Mouse (Mus musculus) heart, postnatal 14 days (tissue): Measurements from ENCODE around the gene Rhebl1. TPM values are rescaled to one million over a fixed set of nuclear protein-coding genes. Genes with fewer than 3 reads are reported as not detected.
A peak's percentile ranks its signal among the peaks of the same experiment; 100 is the strongest.
"Not testable (repeated sequence)": the region's sequence is repeated elsewhere in the genome, so short reads cannot be mapped to it uniquely, and the experiment has no call there.

Source experiments
- DNase-seq, 2 experiments: peaks; one replicate each; pipeline ENCODE4 v3.0.0; 2021 to 2022
- intact Hi-C: fragments of 180-260 bp; cut with DNase I; formaldehyde crosslinking; loops from one replicate; pipeline ENCODE4 v1.15.1; 2025
- long read RNA-seq, 2 experiments: library from polyadenylated mRNA; stranded (forward); transcript quantifications; one replicate each; pipeline ENCODE4 v2.0.0; 2021
- total RNA-seq, 2 experiments: library from RNA; stranded (reverse); gene quantifications; 2 replicates each; pipeline ENCODE4 v1.2.3; 2021

The Rhebl1 gene
- 1 to 10 TPM; 1.6 to 2.0 TPM for total RNA-seq
- long read RNA-seq, experiment 1, transcript Rhebl1-201 (8 exons, 1,261 nt): major isoform, 5 of 9 reads
- long read RNA-seq, experiment 1, partial matches to known transcripts: 3 of 9 reads
- long read RNA-seq, experiment 1, other reads (novel, unspliced or antisense): 1 of 9 reads
- long read RNA-seq, experiment 2, partial matches to known transcripts: 1 of 1 reads
- long read RNA-seq, experiment 2, other reads (novel, unspliced or antisense): 0 of 1 reads

DNA sequence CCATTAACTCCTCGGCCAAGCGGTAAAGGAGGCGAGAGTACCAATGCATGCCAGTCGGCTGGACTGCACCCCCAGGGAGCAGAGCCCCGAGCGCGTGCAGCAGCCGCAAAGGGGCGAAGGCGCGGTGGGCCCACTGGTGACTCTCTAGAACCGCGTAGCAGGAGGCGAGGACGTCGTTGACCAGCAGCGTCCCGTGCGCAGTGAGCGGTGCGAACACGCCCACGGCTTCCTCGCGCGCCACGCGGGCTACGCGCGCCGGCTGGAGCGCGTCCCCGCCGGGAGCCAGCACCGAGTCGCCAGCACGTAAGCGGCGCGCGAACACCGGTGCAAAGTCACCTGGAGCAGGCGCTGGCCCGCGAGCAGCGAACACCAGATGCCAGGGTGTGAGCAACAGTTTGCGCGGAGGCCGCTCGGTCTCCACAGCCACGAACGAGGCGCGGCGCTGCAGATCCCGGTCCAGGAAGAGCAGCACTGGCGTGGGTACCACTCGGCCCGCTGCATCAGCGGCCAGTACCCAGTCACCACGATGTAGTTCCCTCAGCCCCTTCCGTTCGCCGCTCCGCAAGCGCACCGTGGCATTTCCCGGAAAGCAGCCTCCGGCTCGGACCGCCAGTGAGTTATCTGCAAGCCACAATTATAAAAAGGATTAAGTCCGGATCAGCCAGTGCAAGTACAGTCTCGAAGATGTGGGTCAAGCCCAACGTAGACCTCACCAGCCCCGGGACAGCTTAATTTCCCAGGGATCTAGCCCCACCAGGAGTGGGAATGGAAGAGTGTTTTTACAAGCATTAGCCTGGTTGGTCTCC, at the start of gene Rhebl1:
Rhebl1 (minus strand) TSS at position 601 of the 806 bp plus-strand sequence.
- intact Hi-C loops: no loop called here
- DNase-seq: peak; percentile 48 to 55

DNA sequence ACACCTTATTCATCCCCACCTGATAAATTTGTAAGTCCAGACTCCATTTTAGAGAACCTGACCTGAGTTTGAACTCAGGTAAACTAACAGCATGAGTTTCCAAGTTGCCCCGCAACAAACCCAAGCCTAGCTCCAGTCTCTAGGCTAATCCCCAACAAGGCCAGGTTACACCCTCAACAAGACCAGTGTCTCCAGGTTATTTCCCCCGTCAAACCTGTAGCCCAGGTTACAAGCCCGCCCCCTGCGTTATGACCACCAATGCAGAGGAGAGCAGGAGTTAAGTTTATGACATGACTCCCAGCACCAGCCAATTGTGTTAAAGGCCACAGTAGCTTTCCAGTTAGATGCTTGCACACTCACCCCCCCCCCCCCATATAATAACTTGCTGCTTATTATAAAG, 48.8 kb upstream of the Rhebl1 start:
- DNase-seq: no peak
- intact Hi-C loops: no loop called here

DNA sequence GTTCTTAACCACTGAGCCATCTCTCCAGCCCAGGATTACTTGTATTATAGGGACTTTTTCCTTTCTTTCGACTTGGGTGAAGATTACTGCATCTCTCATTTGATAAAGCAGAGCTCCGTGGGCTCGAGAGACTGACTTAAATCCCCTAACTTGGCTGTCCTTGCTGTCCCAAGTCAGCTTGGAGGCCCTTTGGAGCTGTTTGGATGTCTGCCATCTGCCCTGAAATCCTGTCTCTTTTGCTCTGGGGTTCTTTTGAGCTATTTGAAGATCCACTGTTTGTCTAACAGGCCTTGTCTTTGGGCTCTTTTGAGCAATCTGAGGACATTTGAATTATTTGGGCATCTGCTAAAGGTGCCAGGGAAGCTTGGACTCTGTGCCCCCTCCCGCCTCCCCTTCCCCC, 47.7 kb upstream of the Rhebl1 start:
- DNase-seq: no peak
- intact Hi-C loops: no loop called here

DNA sequence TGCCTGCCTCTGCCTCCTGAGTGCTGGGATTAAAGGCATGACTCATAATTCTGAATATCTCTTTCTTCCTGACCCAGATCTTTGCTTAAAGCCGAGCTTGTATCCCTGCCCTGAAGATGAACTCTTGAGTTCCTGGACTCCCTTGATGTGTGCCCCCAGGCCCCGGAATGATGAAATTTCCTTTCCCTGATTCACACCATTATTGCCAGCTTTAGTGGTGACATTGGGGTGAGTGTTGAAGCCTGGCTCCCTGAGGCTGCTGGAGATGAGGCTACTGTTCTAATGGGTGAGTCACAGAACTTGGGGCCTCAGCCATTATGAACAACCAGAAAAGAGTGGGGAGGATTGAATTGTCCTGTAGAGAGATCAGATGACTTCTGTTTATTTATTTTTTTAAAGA, 47.2 kb upstream of the Rhebl1 start:
- intact Hi-C loops: no loop called here
- DNase-seq: no peak

DNA sequence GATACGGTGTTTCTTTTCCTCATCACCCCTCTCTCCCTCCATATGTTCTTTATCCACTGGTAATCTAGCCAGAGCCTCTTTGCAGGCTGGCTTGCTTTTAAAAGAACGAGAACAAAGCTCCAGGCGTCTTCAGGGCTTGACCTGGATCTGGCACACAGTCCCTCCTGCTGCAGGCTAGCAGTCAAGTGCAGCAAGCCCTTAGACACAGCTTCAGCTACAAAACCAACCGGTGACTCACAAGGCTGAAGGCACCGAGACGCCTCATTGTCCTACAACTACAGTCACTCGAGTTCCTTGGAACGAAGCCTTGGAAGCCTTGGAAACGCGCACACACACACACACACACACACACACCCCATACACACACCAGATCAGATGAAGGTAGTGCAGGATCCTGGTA, 46.5 kb upstream of the Rhebl1 start:
- intact Hi-C loops: no loop called here

DNA sequence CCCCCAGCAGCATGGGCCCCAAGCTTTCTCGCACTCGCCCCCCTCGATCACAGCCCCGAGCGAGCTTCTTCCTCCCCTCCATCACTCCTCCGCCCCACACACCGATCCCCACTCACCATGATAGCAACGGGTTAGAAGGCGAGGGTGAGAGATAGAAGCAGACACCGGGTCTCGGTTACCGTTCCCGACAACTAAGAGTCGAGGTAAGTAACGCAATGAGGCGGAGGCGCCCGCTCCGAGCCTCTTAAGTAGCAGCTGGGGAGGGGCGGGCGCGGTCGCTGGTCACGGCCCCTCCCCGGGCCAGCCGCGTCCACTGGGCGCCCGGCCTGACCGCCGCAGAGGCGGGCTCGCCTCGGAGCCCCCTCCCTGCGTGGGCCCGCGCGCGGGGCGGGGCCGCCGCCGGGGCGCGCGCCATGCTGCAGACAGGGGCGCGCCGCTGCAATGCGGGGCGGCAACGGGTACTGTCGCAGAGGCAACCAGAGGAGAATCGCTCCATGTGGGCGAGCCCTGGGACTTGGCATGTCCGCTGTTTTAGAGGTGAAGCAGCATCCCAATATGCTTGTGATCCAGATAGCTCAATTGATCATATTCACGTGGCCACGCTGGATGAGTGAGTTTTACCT, 40.0 kb upstream of the Rhebl1 start, which contains the start of gene Tuba1b:
Tuba1b (minus strand) TSS at position 349 of the 623 bp plus-strand sequence.
- DNase-seq: peak; percentile 95 to 96
- intact Hi-C loops: loop anchor here (1.0 to 2.0 kb wide), 2 partner anchors 19 to 58 kb away; partner anchors contain the start of genes Gm49450 and Tuba1a

More for the DNA sequence above, 46.5 kb upstream of the Rhebl1 start:
- no peak for DNase-seq

DNA sequence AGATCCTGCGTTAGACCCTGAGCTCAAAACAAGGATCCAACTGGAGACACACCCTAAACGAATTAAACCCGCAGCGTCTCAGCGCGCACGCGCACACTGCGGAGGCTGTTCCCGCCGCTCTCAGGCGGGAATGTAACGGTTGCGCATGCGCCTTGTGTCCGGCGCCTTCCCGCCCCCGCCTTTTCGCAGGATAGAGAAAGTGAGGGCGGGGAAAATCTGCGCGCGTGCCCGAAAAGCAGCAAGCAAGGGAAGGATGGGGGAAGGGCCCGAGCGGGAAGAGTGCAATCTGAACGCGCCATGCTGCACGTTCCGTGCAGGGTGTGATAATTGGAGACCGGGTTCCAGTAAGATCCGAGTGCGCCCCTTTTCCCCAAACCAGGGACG, 39.5 kb upstream of the Rhebl1 start:
- peak; percentile 96 for DNase-seq
- intact Hi-C loops: loop anchor here (1.0 to 2.0 kb wide), 2 partner anchors 19 to 59 kb away; partner anchors contain the start of genes Gm49450 and Tuba1a

DNA sequence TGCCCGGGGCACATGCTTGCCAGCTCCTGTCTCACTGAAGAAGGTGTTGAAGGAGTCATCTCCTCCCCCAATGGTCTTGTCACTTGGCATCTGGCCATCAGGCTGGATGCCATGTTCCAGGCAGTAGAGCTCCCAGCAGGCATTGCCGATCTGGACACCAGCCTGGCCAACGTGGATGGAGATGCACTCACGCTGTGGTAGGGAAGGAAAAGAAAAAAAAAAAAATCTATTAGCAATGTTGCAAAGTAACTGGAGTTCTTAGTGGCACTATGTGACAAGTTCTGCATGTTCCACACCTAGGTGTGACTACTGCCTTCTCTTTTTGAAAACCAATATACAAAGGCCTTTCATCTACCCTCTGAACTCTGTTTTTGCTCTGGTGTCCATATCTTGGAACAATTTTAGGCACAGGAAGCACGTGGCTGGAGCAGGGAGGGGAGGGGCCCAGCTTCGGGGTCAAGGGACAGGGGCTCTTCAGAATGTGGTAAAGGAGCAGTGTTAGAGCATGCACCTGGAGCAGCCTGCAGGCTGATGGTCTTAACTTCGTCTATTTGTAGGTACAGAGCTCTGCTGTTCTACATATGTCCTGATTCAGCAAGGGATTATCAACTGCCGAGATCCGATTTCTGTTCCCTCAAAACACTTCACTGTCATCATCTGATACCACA, 38.8 kb upstream of the Rhebl1 start:
- intact Hi-C loops, DNase-seq: not testable (repeated sequence)

DNA sequence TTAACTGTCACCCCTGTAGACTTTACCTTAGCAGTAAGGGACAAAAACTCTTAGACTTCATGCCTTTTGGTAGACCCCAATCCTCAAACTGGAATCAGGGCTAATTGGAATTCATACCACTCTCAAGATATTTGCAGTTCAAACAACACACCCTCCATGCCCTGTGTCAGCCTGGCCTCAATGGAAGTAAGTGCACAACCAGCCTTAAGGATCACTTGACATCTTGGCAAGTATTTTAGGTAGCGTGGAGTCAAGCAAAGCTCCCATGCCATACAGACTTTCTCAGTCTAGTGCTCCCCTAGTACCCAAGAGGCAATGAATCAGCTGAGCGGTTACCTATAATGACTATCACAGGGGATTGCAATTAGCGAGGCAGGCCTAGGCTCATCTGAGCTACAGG, 36.7 kb upstream of the Rhebl1 start:
- DNase-seq: no peak
- intact Hi-C loops: no loop called here

DNA sequence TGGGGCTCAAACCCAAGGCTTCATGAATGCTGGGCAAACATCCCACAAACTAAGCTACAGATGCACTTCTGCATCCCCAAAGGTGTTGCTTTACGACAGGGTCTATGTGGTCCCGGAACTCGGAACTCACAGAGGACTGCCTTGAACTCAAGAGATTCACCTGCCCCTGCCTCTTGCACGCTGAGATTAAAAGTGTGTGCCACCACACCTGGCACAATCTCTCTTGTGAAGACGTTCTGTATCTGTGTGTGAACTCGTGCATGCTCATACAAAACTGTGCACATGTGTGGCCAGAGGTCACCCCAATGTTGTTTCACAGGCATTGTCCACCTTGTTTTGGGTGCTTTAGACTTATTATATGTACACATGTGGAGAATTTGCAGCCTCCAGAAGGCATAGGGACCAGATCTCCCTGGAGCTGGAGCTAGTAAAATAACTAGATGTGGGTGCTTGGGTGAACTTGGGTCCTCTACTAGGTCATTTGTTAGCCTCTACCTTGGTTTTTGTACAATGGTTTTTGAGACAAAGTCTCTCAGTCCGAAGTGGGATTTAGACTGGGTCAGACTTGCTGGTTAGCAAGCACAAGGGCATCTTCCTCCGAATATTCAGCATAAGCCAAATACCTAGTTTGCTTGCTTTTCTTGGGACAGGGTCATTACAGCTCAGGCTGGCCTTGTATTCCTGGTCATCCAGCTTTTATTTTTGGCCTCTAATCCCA, 35.8 kb upstream of the Rhebl1 start:
- no peak for DNase-seq
- intact Hi-C loops: no loop called here

DNA sequence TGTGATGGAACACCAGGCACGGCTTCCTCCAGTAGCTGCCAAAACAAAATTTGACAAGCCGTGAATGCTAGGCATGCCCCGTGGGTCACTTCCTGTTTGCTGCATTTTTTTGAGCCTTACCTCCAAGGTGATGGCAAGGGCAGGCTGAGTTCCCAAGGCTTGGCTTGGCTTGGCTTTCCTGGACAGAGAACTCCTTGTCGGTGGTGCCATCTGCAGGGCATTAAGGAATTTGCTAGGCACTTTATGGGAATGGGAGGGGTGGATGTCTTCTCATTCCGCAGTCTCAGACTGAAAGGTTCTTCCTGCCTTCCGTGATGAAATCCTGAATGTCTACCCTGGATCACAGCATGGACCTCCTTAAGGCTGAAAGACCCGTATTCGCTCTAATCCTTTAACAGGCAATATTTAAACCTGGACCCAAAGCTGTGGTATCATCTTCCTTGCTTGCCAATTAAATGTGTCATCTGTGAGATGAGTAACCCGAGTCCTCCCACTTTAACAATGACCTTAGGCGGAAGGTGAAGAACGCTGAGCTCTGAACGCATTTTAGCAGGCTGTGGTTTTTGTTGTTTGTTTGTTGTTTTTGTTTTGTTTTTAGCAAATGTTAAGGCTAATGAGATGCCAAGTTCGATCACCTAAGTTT, 34.4 kb upstream of the Rhebl1 start:
- intact Hi-C loops: loop anchor here (1.0 to 2.0 kb wide), 3 partner anchors 36 to 66 kb away; no protein-coding TSS in a partner anchor

DNA sequence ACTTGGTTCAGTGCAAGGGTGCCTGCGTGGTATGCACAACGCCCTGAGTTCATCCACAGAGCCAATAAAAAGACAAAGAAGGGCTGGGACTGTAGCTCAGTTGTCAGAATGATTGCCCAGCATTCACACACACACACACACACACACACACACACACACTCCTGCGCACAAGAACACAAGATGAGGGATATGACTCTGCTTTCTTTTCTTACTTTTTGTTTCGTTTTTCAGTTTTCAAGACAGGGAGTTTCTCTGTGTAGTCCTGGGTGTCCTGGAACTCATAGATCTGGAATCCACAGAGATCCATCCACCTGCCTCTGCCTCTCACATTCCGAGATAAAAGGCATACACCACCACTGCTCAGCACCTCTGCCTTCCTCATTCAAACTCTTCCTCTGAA, 33.2 kb upstream of the Rhebl1 start:
- intact Hi-C loops: no loop called here
- no peak for DNase-seq

More for the DNA sequence above, 34.4 kb upstream of the Rhebl1 start:
- peak; percentile 66 to 79 for DNase-seq

DNA sequence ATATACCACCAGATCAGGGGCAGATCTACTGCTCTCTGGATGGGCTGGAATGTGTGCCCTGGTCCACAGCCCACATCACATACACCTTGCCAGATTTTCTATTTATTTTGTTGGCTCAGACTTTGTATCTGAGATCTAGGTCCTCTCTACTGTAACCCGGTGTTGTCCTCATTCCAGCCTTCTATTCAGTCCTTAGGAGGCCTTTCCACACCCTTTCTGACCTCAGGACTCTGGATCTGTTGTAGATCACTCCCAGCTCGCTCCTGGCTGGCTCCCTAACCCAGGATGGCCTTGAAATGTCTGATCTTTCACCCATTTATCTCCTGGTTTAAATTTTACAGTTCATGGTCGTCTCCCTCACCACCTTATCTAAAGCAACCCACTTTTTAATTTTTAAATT, 30.3 kb upstream of the Rhebl1 start:
- no peak for DNase-seq
- intact Hi-C loops: loop anchor here (2.0 kb wide), 1 partner anchor 18 kb away; no protein-coding TSS in a partner anchor

DNA sequence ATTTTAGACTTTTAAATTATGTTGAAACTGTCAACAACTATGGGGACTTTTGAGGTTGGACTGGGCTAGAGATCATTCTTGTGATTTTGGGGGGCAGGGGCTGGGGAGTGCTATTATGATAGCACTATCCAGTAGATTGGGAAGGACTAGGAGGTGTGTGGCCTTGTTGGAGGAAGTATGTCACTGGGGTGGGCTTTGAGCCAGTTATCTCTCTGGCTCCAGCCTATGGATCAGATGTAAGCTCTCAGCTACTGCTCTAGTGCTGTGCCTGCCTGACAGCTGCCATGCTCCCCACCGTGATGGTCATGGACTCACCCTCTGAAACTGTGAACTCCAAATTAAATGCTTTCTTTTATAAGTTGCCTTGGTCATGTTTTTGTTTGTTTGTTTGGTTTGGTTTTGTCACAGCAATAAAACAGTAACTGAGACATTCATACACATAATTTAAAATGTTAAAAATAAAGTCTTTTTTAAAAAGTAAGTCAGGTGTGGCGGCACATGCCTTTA, 28.7 kb upstream of the Rhebl1 start:
- DNase-seq: no peak
- intact Hi-C loops: no loop called here

DNA sequence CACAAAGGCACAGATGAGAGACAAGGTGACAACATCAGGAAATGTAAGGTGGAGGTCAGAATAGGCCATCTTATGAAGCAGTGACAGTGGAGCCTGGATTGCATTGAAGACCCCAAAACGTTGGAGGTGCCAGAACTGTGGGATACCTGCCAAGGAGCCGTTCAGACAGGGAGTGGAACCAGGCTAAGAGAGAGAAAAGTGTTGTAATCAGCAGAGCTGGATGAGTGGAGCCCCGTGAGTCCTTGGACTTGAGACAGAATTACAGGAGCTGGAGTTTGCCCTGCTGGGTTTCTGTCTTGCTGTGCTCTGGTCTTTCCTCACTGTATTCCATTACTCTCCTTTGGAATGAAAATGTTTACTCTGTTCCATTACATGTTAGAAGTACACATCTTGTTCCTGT, 28.2 kb upstream of the Rhebl1 start:
- DNase-seq: no peak
- intact Hi-C loops: no loop called here

DNA sequence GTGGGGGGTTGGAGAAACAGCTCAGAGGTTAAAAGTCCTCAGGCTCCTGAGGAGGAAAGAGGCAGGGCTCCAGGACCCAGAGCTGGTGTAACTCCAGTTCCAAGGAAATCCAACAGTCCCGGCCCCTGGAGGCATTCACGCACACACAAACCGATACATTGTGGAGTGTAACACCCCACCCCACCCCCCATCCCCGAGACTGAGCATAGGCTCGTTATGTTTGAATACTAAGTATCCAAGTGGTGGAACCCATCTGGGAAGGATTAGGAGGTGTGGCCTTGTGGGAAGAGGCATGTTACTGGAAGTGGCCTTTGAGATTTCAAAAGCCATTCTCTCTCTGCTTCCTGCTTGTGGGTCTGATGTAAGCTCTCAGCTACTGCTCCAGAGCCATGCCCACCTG, 27.2 kb upstream of the Rhebl1 start:
- intact Hi-C loops: no loop called here

DNA sequence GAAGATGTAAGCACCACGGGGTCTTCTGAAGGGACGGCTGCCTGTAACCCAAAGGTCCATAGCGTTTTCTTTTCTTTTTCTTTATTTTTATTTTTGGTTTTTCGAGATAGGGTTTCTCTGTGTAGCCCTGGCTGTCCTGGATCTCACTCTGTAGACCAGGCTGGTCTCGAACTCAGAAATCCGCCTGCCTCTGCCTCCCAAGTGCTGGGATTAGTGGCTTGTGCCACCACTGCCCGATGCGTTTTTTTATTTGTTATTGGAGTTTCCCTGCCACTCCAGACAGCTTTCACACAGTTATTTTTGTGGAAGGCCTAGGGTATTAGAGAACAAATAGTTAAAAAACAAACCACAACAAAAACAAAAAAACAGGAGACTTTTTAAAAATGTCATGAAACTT, 24.2 kb upstream of the Rhebl1 start:
- intact Hi-C loops, DNase-seq: not testable (repeated sequence)

More for the DNA sequence above, 27.2 kb upstream of the Rhebl1 start:
- DNase-seq: no peak

DNA sequence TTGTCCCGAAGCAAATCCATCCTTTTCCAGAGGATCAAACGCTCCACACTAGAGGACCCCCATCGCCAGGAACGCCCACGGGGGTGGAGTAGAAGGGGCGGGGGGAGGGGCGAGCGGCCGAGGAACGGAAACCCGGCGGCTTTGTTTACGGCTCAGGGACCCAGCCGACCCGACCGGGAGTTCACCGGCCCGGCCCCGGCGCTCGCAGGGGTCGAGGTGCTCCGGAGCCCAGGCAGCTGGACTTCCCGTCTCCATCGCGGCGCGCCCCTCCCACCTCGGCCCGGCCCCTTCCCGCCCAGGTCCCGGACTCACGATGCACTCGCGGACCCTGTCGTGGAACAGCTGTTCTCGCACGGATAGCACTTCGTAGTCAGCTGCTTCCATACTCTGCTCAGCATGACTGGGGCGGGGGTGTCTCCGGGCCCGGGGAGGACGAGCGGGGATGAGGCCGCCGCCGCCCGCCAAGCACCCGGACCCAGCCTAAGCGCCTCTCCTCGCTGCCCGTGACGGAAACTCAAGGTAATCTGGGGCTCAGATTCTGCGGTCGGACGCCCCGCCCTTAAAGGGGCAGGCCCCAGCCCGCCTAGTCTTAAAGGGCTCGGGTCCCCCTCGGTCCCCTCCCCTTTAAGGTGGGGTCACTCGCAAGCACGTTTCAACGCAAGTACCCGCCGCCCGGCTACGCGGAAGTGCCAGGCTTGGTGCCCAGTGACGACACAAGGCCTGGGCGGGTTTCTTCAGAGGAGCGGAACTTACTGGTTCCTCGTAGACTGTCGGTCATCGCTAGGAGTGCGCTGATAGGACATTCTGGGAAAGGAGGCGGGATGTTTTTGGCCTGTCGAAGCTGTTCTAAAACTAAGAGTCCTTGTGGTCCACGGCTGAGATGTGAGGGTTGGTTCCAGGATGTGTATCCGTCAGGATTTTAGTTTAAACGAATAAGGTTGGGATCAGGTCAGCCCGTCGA, 23.5 kb upstream of the Rhebl1 start, which contains the start of gene Lmbr1l:
Lmbr1l (minus strand) TSS at position 694 of the 961 bp plus-strand sequence.
- intact Hi-C loops: no loop called here
- DNase-seq: peak; percentile 98 to 99
